Mouse (Mus musculus) small intestine, adult 2 months (tissue): ENCODE measurements around the gene Fto.

ENCODE experiments used
- CTCF ChIP-seq: fragments of 200-500 bp; IDR thresholded peaks from 2 replicates; pipeline ENCODE4 v1.5.1; 2012; ENCODE audit warnings: low read depth, mild to moderate bottlenecking, control low read depth, inconsistent platforms, low read length, moderate library complexity, mixed read lengths; ENCODE audit not compliant: insufficient replicate concordance, insufficient read length; ENCODE audit errors: extremely low read depth
- POLR2A ChIP-seq: fragments of 200-500 bp; IDR thresholded peaks from 2 replicates; pipeline ENCODE4 v1.6.1; 2012; ENCODE audit warnings: low read depth, mild to moderate bottlenecking, control low read depth, inconsistent platforms, low read length, moderate library complexity

- TF ChIP-seq POLR2A (no peak), CTCF (no peak)
Observed at GRCm38 (mm10) chr8:91576086-91576917, 263.0 kb downstream of the Fto start.
